ENCODE assay signal across 7 mouse cellular contexts in genomic region chr16:17744536-17744935, GRCm38 (mm10). TPM values are rescaled to one million over a fixed set of nuclear protein-coding genes. Genes with fewer than 3 reads are reported as not detected.
DNase-seq lines count a peak whose midpoint lies in the region; TF ChIP-seq lines count a peak whose summit lies in the region.

No protein-coding gene starts in this region.

- WGBS in limb, embryonic 10.5 days = 0% methylated on average over 1 of the region's 1 CpGs
- WGBS in small intestine, adult 2 months = 53% methylated on average over 1 of the region's 1 CpGs

- H3K4me3 ChIP-seq in ES-Bruce4 (ENCODE audit: low read depth, low read length) = no peak overlapping the region
- no peak overlapping the region for H3K4me3 ChIP-seq in limb, embryonic 10.5 days
- H3K4me3 ChIP-seq in small intestine, adult 2 months (ENCODE audit: low read depth, low read length) = no peak overlapping the region

- TF ChIP-seq POLR2A in ES-Bruce4 (IDR thresholded peaks at IDR 0.05; ENCODE audit: insufficient read depth, low read length) = no peak
- TF ChIP-seq POLR2A in small intestine, adult 2 months (IDR thresholded peaks at IDR 0.05; ENCODE audit: low read depth, low read length) = no peak

- TF ChIP-seq CTCF in ES-Bruce4 (IDR thresholded peaks at IDR 0.05; ENCODE audit: low read depth, low read length) = peak; percentile 85
- TF ChIP-seq CTCF in small intestine, adult 2 months (IDR thresholded peaks at IDR 0.05; ENCODE audit: extremely low read depth, insufficient read length, insufficient replicate concordance, low read depth, low read length) = peak; percentile 89; the same call in 1 of the 2 replicates

- H3K27me3 ChIP-seq in ES-Bruce4 (ENCODE audit: control insufficient read depth, insufficient read depth, low read length, poor library complexity, severe bottlenecking) = no peaks in the 10 kb centered on the region
- no peaks in the 10 kb centered on the region for H3K27me3 ChIP-seq in limb, embryonic 10.5 days (ENCODE audit: low read depth, poor library complexity, severe bottlenecking)
- no peaks in the 10 kb centered on the region for H3K27me3 ChIP-seq in small intestine, adult 2 months (ENCODE audit: control insufficient read depth, insufficient read depth, low read length)

- DNase-seq in kidney, adult 18-20 months = peak; percentile 34
- DNase-seq in kidney, adult 11 months = no peak
- peak; percentile 81 for DNase-seq in ZHBTc4 (ENCODE audit: low read depth, low spot score)
- DNase-seq in limb, embryonic 10.5 days (ENCODE audit: low spot score) = peak; percentile 81
- DNase-seq in urinary bladder, postnatal 4 days (ENCODE audit: low spot score in 2 of 2) = no peak

- H3K27ac ChIP-seq in ES-Bruce4 (ENCODE audit: insufficient read depth, low read length) = no peak overlapping the region
- H3K27ac ChIP-seq in limb, embryonic 10.5 days = no peak overlapping the region
- H3K27ac ChIP-seq in small intestine, adult 2 months (ENCODE audit: insufficient read depth, low read depth, low read length) = no peak overlapping the region

- H3K9me3 ChIP-seq in ES-Bruce4 (replicated peaks; ENCODE audit: control insufficient read depth, insufficient read depth, low read length, poor library complexity, severe bottlenecking) = no peaks in the 10 kb centered on the region
- H3K9me3 ChIP-seq in limb, embryonic 10.5 days (replicated peaks) = no peaks in the 10 kb centered on the region

- TF ChIP-seq EP300 in ES-Bruce4 (IDR thresholded peaks at IDR 0.05; ENCODE audit: insufficient read depth, low read depth, low read length) = no peak

- H3K4me1 ChIP-seq in ES-Bruce4 (ENCODE audit: control insufficient read depth, insufficient read depth, low read length) = no peaks in the 10 kb centered on the region
- H3K4me1 ChIP-seq in limb, embryonic 10.5 days = no peaks in the 10 kb centered on the region
- H3K4me1 ChIP-seq in small intestine, adult 2 months (ENCODE audit: control insufficient read depth, insufficient read depth, insufficient read length, low read length) = peaks cover 6% of the 10 kb centered on the region; the same call in 1 of the 2 replicates

- no peaks in the 10 kb centered on the region for H3K36me3 ChIP-seq in ES-Bruce4 (ENCODE audit: control insufficient read depth, insufficient read depth, low read length, poor library complexity, severe bottlenecking)
- no peaks in the 10 kb centered on the region for H3K36me3 ChIP-seq in limb, embryonic 10.5 days
- no peaks in the 10 kb centered on the region for H3K36me3 ChIP-seq in small intestine, adult 2 months (ENCODE audit: control insufficient read depth, insufficient read depth, low read length)

- no peak overlapping the region for H3K9ac ChIP-seq in ES-Bruce4 (ENCODE audit: low read depth, poor library complexity, severe bottlenecking)

RNA-seq across cellular contexts. Expression of gene Med15, which starts 11.8 kb away (rescaled TPM):
- polyA plus RNA-seq in ES-Bruce4 (2011; ENCODE audit: insufficient read depth, insufficient read length, low read depth, missing spikeins) = 51.5 and 54.7 TPM in 2 replicates
- polyA plus RNA-seq in limb, embryonic 10.5 days (2016; fragmentation: Nextera tagmentation; extraction: Ambion mirVana) = 53.2 and 55.1 TPM in 2 replicates
- 101 and 194 TPM in 2 replicates for polyA plus RNA-seq in small intestine, adult 2 months (2012; rRNA removed)

RNA-seq across cellular contexts. Expression of gene Klhl22, which starts 14.9 kb away (rescaled TPM):
- 40.2 and 44.0 TPM in 2 replicates for polyA plus RNA-seq in ES-Bruce4 (2011; ENCODE audit: insufficient read depth, insufficient read length, low read depth, missing spikeins)
- 70.4 and 81.3 TPM in 2 replicates for polyA plus RNA-seq in limb, embryonic 10.5 days (2016; fragmentation: Nextera tagmentation; extraction: Ambion mirVana)
- 34.8 and 60.9 TPM in 2 replicates for polyA plus RNA-seq in small intestine, adult 2 months (2012; rRNA removed)

RNA-seq across cellular contexts. Expression of gene Scarf2, which starts 52.5 kb away (rescaled TPM):
- 5.8 and 6.5 TPM in 2 replicates for polyA plus RNA-seq in ES-Bruce4 (2011; ENCODE audit: insufficient read depth, insufficient read length, low read depth, missing spikeins)
- 16.8 and 24.5 TPM in 2 replicates for polyA plus RNA-seq in limb, embryonic 10.5 days (2016; fragmentation: Nextera tagmentation; extraction: Ambion mirVana)
- 27.7 and 33.2 TPM in 2 replicates for polyA plus RNA-seq in small intestine, adult 2 months (2012; rRNA removed)

Comparison
In these comparisons a context has a peak if more than half of its experiments do, and no peak if none do; other contexts are left out.
1. DNase-seq: peak in kidney, adult 18-20 months (single experiment), ZHBTc4 (single experiment) and limb, embryonic 10.5 days (single experiment); none in kidney, adult 11 months (single experiment) and urinary bladder, postnatal 4 days (0 of 2).